Mouse (Mus musculus): ENCODE results near the gene Hist1h2be. TPM values are rescaled to one million over a fixed set of nuclear protein-coding genes. Genes with fewer than 3 reads are reported as not detected.
"Not testable (repeated sequence)": the region's sequence is repeated elsewhere in the genome, so short reads cannot be mapped to it uniquely, and the experiment has no call there.

The Hist1h2be gene
- polyA plus RNA-seq, 1 experiment from 2014 or later: 1.5 TPM

DNA sequence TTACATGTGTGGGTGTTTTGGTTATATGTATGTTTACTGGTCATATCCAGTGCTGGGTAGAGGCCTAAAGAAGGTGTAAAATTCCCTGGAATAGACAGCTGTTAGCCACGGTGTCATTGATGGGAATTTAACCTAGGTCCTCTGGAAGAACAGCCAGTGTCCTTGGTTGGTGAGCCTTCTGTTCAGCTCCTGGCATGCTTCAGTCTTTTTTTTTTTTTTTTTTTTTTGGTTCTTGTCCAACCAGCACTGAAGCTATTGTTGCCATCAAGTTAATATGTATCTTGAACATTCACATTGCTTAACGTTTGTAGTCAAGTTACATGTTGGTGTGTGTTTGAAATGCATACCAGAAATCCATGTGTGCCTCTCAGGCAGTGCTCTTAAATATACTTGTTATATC is 56.4 kb downstream of the Hist1h2be start:
- H3K4me3 ChIP-seq: no peak overlapping the region
- H3K4me1 ChIP-seq (replicated peaks): peaks cover 8% of the 10 kb centered on the region
- H3K9ac ChIP-seq: no peak overlapping the region
- H3K27ac ChIP-seq (replicated peaks): no peak overlapping the region
- no peaks in the 10 kb centered on the region for H3K9me3 ChIP-seq
- WGBS: 84% methylated on average over 2 of the region's 2 CpGs
- no peak for ATAC-seq (ENCODE audit: low FRiP score, low read depth)
- no peak overlapping the region for H3K4me2 ChIP-seq
- H3K36me3 ChIP-seq: no peaks in the 10 kb centered on the region
- H3K27me3 ChIP-seq: no peaks in the 10 kb centered on the region

DNA sequence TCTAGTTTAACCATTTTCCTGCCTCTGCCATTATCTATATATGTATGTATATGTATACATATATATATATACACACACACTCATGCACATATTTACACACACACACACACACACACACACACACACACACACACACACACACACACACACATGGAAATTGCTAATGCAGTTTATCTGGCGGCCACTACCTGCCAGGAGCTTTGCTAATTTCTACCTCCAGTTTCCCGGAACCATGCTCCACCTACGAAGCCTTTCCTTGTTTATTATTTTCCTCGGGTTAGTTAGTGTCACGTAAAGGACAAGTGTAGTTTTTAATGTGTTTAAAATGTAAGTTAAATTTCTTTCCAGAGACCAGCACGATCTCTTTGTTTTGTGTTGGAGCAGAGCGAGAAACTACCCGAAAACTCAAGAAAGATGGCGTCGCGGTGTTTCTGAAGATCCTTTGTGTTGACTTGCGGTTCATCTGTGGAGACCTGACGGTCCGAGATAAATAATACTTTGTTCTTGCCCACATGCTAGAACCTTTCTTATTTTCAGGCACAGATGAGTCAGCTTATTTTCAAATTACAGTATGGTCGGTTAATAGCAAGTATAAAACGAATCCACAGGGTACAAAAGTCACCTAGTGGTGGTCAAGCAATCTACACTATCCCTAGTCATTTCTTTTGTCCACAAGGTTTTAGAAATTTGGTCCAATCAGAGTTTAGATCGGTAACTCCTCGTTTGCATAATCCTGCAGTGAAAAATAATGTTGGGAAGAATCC is 58.0 kb downstream of the Hist1h2be start:
- no peaks in the 10 kb centered on the region for H3K36me3 ChIP-seq
- peaks cover 7% of the 10 kb centered on the region for H3K4me1 ChIP-seq (replicated peaks)
- H3K4me2 ChIP-seq: peak overlapping the region; percentile 78
- H3K4me3 ChIP-seq: peak overlapping the region; percentile 49
- no peaks in the 10 kb centered on the region for H3K9me3 ChIP-seq
- H3K27ac ChIP-seq (replicated peaks): peak overlapping the region; percentile 97
- ATAC-seq (ENCODE audit: low FRiP score, low read depth): peak; percentile 68
- H3K9ac ChIP-seq: peak overlapping the region; percentile 58
- no peaks in the 10 kb centered on the region for H3K27me3 ChIP-seq
- WGBS: 3% methylated on average over 18 of the region's 18 CpGs

DNA sequence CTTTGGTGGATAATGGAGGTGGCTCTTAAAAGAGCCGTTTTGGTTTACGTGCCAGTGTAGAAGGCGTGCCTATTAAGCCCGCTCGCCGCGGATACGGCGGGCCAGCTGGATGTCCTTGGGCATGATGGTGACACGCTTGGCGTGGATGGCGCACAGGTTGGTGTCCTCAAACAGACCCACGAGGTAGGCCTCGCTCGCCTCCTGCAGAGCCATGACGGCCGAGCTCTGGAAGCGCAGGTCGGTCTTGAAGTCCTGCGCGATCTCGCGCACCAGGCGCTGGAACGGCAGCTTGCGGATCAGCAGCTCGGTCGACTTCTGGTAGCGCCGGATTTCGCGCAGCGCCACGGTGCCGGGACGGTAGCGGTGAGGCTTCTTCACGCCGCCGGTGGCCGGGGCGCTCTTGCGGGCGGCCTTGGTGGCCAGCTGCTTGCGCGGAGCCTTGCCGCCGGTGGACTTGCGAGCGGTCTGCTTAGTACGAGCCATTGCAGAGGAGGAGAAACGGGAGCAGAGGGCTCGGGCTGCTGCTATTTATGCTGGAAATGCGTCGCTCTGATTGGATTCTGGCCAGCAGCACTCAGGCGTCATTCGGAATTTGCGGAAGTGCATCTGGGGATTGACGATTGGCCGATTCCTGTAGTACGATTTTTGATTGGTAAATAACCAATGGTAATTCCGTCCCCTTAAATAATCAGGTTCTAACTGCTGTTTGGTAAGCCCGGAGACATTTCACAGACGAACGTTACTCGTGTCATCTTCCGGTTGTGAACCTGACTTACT is 58.9 kb downstream of the Hist1h2be start, which contains the start of gene Hist1h3e:
Gene Hist1h3e (minus strand): TSS at position 487 of the 777 bp plus-strand sequence.
- peak; percentile 97 for ATAC-seq (ENCODE audit: low FRiP score, low read depth)
- Histone ChIP-seq H3K9ac (peak within 1 kb of the TSS; percentile 58), H3K27ac (replicated peaks) (peak within 1 kb of the TSS; percentile 97), H3K4me3 (peak within 1 kb of the TSS; percentile 49), H3K4me2 (peak within 1 kb of the TSS; percentile 78)
- not testable (repeated sequence) for H3K36me3 ChIP-seq; H3K9me3 ChIP-seq; H3K4me1 ChIP-seq (replicated peaks); H3K27me3 ChIP-seq
- WGBS: under 1% methylated on average over 53 of the region's 67 CpGs

DNA sequence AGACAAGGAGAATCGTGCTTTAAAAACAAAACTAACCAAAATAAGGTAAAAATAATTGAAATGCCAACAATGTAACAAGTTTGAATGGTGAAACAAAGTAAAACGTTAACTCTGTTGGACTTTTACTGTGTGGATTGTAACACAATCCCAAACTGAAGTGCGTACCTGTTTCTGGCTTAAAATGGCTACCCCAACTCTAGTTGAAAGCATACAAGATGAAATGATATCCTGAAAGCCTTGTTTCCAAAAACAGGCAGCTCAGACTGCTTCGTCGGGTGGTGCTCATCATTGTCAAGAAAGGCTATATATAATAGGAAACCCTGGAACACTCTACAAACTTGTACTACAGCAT is 59.4 kb downstream of the Hist1h2be start:
- H3K27me3 ChIP-seq; H3K36me3 ChIP-seq; H3K9me3 ChIP-seq; ATAC-seq (ENCODE audit: low FRiP score, low read depth): not testable (repeated sequence)
- peak overlapping the region; percentile 78 for H3K4me2 ChIP-seq
- peak overlapping the region; percentile 58; the same call in 1 of the 2 replicates for H3K9ac ChIP-seq
- WGBS: 0% methylated on average over 2 of the region's 5 CpGs
- peak overlapping the region; percentile 97 for H3K27ac ChIP-seq (replicated peaks)
- peak overlapping the region; percentile 49 for H3K4me3 ChIP-seq
- H3K4me1 ChIP-seq (replicated peaks): peaks cover 11% of the 10 kb centered on the region

DNA sequence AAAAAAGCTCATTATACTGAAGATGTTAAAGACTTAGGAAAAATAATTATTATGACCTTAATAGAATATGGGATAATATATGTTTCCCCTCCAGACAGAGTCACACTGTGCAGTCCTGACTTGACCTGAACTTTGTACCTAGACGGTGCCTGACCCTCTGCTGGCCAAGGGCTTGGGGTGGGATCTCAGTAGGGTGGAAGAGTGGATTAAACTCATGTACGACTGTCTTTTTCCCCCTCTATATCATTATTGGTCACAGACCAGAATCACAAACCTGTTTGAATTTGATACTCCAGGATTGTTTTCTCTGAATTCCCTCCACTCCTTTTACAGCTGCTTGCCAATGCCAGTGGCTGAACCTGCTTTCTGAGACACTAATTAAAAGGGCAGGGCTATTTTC is 60.2 kb downstream of the Hist1h2be start:
- Histone ChIP-seq H3K4me1 (replicated peaks) (peaks cover 17% of the 10 kb centered on the region), H3K4me2 (0 out of 2 replicates have a peak overlapping the region, but pooled peaks have one; percentile 4)
- H3K36me3 ChIP-seq; H3K9me3 ChIP-seq; ATAC-seq (ENCODE audit: low FRiP score, low read depth); H3K27me3 ChIP-seq; H3K4me3 ChIP-seq; H3K9ac ChIP-seq; H3K27ac ChIP-seq (replicated peaks): not testable (repeated sequence)
- WGBS: 24% methylated on average over 2 of the region's 2 CpGs

DNA sequence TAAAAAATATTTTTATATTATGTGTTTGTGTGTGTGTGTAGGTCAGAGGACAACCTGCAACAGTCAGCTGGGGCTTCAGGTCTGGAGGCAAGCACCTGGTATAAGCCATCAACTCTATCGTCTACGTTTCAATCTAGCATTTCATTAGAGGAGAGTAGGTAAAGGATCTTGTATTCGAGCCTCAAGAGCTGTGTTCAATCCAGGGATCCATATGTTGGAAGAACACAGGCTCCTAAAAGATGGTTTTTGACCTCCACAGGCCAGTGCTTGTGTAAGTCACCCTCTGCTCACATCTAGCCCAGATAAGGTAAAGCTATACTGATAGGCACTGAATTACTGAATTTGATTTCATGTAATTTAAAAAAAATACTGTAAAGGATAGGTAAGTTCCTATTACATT is 64.0 kb downstream of the Hist1h2be start:
- Histone ChIP-seq H3K36me3 (no peaks in the 10 kb centered on the region), H3K9me3 (no peaks in the 10 kb centered on the region), H3K9ac (no peak overlapping the region), H3K4me3 (no peak overlapping the region), H3K4me2 (0 out of 2 replicates have a peak overlapping the region, but pooled peaks have one; percentile 100), H3K27me3 (no peaks in the 10 kb centered on the region), H3K27ac (replicated peaks) (0 out of 2 replicates have a peak overlapping the region, but pooled peaks have one; percentile 11), H3K4me1 (replicated peaks) (peaks cover 32% of the 10 kb centered on the region)
- WGBS: 75% methylated on average over 3 of the region's 3 CpGs
- no peak for ATAC-seq (ENCODE audit: low FRiP score, low read depth)

DNA sequence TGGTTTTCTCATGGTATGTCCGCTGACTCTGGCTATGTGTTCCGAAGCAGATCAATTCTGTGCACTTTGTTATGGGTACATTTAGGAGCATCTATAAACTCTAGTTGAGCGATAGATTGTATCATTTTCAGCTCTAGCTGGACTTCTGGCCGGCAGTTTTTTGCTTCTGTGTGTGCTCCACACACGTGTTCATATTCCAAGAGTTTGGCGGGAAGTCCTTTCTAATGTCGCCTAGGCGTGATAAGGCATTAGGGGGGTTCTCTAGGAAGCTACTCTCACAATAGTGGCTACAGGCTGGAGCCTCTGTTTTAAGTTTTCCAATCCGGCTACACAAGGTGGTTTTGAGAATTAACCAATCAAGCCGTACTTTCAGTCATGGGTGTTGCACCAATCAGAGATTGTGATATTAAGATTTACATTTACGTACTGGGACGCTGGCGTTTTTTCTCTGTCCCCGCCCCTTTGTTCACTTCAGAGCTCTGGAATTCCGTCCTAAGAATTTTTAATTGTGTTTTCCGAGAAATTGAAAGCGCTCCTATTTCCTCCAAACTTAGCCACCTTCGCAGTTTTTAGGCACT is 65.0 kb downstream of the Hist1h2be start:
- H3K4me3 ChIP-seq: peak overlapping the region; percentile 53
- H3K36me3 ChIP-seq: no peaks in the 10 kb centered on the region
- H3K4me2 ChIP-seq: peak overlapping the region; percentile 100
- peaks cover 36% of the 10 kb centered on the region for H3K4me1 ChIP-seq (replicated peaks)
- no peaks in the 10 kb centered on the region for H3K27me3 ChIP-seq
- H3K27ac ChIP-seq (replicated peaks): peak overlapping the region; percentile 90
- WGBS: 0% methylated on average over 18 of the region's 18 CpGs
- peak; percentile 88 for ATAC-seq (ENCODE audit: low FRiP score, low read depth)
- no peaks in the 10 kb centered on the region for H3K9me3 ChIP-seq
- H3K9ac ChIP-seq: peak overlapping the region; percentile 63

DNA sequence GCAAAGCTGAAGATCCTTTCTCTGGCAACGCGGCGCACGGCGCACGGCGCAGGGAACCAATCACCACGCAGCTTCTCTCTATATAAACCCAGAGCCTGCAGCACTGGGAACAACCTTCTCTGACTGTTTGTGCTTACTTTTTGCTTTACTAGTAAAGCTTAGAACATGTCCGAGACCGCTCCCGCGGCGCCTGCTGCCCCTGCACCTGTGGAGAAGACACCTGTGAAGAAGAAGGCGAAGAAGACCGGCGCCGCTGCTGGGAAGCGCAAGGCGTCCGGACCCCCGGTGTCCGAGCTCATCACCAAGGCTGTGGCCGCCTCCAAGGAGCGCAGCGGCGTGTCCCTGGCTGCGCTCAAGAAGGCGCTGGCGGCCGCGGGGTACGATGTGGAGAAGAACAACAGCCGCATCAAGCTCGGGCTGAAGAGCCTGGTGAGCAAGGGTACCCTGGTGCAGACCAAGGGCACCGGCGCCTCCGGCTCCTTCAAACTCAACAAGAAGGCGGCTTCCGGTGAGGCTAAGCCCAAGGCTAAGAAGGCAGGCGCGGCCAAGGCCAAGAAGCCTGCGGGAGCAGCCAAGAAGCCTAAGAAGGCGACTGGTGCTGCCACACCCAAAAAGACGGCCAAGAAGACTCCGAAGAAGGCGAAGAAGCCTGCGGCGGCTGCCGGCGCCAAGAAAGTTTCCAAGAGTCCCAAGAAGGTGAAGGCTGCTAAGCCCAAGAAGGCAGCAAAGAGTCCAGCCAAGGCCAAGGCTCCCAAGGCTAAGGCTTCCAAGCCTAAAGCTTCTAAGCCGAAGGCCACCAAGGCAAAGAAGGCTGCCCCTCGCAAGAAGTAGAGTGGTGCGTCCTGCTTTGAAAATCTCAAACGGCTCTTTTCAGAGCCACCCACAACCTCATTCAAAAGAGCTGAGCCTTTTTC is 65.7 kb downstream of the Hist1h2be start:
- H3K27ac ChIP-seq (replicated peaks): peak overlapping the region; percentile 90
- no peaks in the 10 kb centered on the region for H3K9me3 ChIP-seq
- ATAC-seq (ENCODE audit: low FRiP score, low read depth): peak; percentile 79
- no peaks in the 10 kb centered on the region for H3K27me3 ChIP-seq
- no peaks in the 10 kb centered on the region for H3K36me3 ChIP-seq
- peaks cover 38% of the 10 kb centered on the region for H3K4me1 ChIP-seq (replicated peaks)
- H3K4me2 ChIP-seq: peak overlapping the region; percentile 100
- H3K9ac ChIP-seq: peak overlapping the region; percentile 63
- WGBS: under 1% methylated on average over 53 of the region's 54 CpGs
- peak overlapping the region; percentile 53 for H3K4me3 ChIP-seq

DNA sequence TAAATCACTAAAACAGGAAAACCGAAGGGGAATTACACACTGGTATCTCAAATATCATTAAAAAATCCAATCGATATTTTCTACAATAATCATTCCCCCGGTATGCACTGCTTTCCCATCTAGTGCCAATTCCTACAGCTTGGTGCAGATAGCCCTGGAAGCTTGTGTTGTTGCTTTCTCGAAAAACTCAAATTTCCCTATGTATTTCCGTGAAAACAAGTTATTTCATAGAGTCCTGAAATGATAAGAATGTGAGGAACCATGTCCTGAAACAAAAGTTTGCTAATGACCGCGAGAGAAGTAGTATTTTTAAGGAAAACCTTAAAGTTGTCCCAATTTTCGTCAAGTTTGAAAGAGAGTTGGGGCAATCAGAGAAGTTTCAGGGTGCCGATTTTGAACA is 66.5 kb downstream of the Hist1h2be start:
- Histone ChIP-seq H3K4me1 (replicated peaks) (peaks cover 38% of the 10 kb centered on the region), H3K4me2 (peak overlapping the region; percentile 100), H3K9ac (peak overlapping the region; percentile 63), H3K27me3 (no peaks in the 10 kb centered on the region), H3K9me3 (no peaks in the 10 kb centered on the region), H3K27ac (replicated peaks) (peak overlapping the region; percentile 90), H3K36me3 (no peaks in the 10 kb centered on the region), H3K4me3 (peak overlapping the region; percentile 53)
- no peak for ATAC-seq (ENCODE audit: low FRiP score, low read depth)
- 21% methylated on average over 9 of the region's 9 CpGs for WGBS

DNA sequence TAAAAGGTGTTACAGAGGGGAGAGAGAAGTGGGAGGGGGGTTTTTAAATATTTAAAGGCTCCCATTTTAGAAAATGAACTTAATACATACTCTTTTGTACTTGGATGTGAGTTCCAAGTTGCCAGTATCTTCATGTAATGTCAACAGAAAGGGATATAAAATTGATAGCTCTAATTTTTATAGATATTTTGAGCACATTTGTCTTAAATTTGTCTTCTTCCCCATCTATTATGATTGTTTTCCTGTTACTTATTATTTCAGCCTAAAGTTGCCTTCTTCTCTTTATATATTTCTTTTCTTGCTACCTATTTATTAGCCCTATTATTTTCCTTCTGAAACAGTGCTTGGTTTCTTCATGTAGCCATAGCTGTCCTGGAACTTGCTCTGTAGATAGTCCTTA is 68.0 kb downstream of the Hist1h2be start, which contains the start of gene Hist1h1d:
Gene Hist1h1d (plus strand): TSS at position 301 of the 400 bp plus-strand sequence.
- 0 out of 2 replicates have a peak within 1 kb of the TSS, but pooled peaks have one; percentile 87 for H3K27ac ChIP-seq (replicated peaks)
- no peaks in the 10 kb centered on the region for H3K9me3 ChIP-seq
- ATAC-seq (ENCODE audit: low FRiP score, low read depth): no peak
- no peak within 1 kb of the TSS for H3K4me3 ChIP-seq
- no peaks in the 10 kb centered on the region for H3K36me3 ChIP-seq
- no peaks in the 10 kb centered on the region for H3K27me3 ChIP-seq
- 0 out of 2 replicates have a peak within 1 kb of the TSS, but pooled peaks have one; percentile 17 for H3K9ac ChIP-seq
- peaks cover 38% of the 10 kb centered on the region for H3K4me1 ChIP-seq (replicated peaks)
- peak within 1 kb of the TSS; percentile 100 for H3K4me2 ChIP-seq
